Mouse (Mus musculus) kidney, adult 11 months (tissue): Measurements from ENCODE around the gene Gm12248.
"Not testable (repeated sequence)": the region's sequence is repeated elsewhere in the genome, so short reads cannot be mapped to it uniquely, and the experiment has no call there.

Source experiments
- DNase-seq: peaks from one replicate; pipeline ENCODE4 v3.0.0; 2022

Gene Gm12248

GRCm38 (mm10) chr11:58102146-58102545 is 9.2 kb upstream of the Gm12248 start:
- DNase-seq = no peak

GRCm38 (mm10) chr11:58101194-58101720 is 8.3 kb upstream of the Gm12248 start:
- DNase-seq = no peak

DNA sequence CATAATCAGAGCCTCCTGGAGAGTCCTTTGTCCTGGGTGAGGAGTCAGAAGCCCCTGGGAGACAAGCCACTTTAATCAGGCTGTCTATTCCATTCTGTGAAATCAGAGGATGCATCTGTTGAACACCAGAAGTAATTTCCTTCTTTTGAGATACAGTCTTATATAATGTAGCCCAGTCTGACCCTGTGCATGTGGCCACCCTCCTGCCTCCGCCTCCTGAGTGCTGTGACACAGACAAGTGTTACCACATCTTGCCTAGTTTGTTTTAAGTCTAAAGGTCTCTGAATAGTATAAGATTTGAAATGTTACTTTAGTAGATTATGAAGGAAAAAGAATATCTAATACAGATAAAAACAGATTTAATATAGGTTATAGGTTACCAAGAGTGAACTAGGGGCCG is 7.1 kb upstream of the Gm12248 start:
- DNase-seq = no peak

DNA sequence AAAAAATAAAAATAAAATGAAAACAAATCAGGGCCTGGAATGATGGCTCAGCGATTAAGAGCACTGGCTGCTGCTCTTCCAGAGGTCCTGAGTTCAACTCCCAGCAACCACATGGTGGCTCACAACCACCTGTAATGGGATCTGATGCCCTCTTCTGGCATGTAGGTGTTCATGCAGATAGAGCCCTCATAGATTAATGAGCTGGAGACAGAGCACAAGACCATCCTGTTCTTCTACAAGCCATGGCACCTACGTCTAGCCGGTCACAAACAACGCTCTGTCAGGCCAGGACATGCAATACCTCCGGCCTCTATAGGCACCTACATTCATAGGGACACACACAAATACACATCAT is 5.4 kb upstream of the Gm12248 start:
- not testable (repeated sequence) for DNase-seq

GRCm38 (mm10) chr11:58097621-58098365 is 4.9 kb upstream of the Gm12248 start:
- peak; percentile 32 for DNase-seq

- no peak for DNase-seq
Measured at GRCm38 (mm10) chr11:58096821-58097620, 4.1 kb upstream of the Gm12248 start.

- no peak for DNase-seq
Measured at GRCm38 (mm10) chr11:58096160-58096559, 3.2 kb upstream of the Gm12248 start.

DNA sequence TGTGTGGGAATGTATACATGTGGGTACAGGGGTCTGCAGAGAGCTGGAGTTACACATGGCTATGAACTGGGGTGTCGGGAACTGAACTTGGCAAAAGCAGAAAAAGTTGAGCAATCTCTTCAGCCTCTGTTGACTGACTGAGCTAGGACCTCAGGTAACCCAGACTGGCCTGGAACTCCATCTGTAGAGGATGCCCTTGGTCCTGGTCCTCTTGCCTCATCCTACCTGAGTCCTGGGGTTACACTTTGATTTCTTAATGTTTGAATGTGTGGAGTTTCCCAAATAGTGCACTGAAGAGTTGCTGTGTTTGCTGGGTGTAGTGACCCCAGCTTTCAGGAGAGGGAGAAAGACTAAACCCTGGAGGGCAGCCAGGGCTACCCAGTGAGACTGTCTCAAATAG is 2.6 kb upstream of the Gm12248 start:
- no peak for DNase-seq

DNA sequence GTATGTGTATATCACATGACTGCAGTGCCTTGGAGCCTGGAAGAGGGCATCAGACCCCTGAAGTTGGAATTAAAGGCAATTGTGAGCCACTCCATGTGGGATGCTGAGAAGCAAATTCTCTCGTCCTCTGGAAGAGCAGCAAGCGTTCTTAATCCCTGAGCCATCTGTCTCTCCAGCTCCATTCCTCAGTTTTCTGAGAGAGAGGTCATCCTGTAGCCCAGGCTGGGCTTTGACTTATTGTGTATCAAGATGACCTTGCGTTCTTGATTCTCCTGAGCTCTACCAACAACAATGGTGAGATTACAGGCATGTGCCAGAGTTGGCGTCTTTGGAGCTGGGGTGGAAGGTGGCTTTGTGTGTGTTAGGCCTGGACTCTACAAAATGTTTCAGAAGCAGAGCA is 1.8 kb upstream of the Gm12248 start:
- no peak for DNase-seq

GRCm38 (mm10) chr11:58092541-58092940 is 393 bp downstream of the Gm12248 start:
- no peak for DNase-seq

DNA sequence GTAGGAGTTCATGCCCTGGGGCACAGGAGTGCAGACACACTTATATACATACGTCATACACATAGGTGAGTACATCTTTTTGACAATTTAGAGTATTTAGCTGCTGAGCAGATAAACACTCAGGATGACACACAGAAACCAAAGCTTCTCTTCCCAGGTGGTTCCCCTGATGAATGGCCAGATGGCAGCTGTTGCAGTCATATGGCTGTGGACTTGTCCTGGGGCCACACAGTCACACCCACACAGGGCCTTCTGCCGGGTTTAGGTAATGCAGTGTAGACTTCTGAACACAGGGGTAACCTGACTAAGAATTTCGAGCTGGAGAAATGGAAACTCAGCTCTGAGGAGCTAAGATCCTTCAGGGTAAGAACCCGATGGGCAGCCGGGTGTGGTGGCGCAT is 11.2 kb downstream of the Gm12248 start:
- no peak for DNase-seq

DNA sequence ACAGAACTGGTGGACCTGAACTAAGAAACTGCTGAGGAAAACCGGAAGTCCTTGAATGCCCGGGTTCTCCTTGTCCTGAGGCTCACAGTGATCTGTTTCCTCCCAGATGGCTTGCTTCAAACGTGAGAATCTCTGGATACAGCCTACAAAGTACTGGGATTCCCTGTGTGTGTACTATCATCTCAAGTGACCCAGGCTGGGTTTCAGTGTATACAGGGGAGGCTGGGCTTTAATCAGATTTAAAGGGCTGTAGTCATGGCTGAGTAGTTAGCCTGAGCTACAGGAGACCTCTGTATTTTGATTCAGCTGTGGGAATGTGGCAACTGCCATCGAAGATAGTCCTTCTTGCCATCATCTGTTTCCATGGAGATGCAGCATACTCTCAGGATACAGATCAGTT is 15.7 kb downstream of the Gm12248 start:
- no peak for DNase-seq

- DNase-seq = no peak
Measured at GRCm38 (mm10) chr11:58072978-58073377, 20.0 kb downstream of the Gm12248 start.

DNA sequence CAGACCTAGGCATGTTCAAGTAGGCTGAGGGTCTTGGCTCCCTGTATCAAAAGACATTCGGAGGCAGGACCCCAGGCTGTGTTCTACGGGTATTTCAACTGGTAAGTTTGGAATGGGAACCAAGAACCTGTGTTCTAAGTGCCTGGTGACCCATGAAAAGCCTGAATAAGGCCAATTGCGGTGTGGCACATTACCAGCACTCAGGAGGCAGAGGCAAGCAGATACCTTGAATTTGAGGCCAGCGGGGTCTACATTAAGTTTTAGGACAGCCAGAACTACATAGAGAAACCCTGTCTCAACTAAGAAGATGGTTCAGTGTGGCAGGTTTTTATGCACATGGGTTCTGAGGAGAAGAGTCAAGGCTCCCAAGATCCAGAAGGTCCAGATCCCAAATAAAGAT is 27.9 kb downstream of the Gm12248 start:
- DNase-seq = no peak

DNA sequence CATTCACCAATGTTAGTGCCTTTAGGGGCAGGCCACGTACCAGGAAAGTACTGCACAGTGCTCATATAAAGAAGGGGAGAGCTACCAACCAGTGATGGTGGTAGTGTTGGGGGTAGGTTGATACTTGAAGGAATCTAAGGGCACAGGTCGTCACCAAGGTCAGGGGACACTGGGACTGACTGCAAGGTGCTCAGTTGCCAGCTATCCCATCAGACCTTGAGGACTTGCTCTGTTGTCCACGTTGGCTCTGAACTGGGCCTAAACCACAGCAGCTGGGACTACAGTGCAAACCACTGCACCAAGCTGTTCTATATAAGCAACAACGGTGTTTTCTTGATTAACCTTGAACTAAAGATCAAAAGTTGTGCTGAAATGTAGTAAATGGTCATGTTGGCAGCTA is 30.3 kb downstream of the Gm12248 start:
- DNase-seq = no peak

DNA sequence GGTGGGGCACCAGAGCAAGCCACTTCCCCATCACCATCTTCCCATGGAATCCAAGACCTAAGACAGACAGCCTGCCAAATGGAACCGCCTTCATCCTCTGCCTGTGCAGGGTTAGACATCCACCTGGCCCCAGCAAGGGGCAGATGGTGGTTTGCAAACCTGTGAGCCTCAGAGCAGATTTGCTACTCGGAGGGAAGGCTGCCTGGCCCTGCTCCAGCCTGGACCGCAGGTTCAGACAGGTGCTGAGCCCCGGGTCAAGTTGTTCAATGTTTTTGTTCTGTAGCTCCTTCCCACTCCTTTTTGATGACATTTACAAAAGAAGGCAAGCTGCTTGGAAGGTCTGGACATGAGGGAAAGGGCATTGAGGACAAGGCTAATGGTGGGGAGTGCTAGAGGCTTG is 31.7 kb downstream of the Gm12248 start:
- DNase-seq = not testable (repeated sequence)

- not testable (repeated sequence) for DNase-seq
Measured at GRCm38 (mm10) chr11:58059752-58060151, 33.2 kb downstream of the Gm12248 start.

DNA sequence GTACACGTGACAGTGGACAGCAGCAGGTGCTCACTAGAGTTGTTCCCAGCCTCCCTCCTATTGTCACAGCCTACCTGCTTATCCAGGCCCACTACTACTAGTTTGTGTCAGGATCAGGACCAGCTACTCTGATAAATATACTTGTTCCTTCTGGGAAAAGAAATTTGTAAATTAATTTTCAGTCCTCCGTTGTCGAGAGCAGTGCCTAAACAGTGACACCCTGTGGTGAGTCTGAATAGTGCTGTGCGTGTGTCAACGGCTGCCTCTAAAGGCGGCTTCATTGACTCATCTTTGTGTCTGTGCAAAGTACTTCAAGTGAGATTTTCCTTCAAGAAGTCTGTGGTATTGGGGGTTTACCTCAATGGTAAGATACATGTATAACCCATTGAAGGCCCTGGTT is 35.5 kb downstream of the Gm12248 start:
- DNase-seq = no peak

GRCm38 (mm10) chr11:58046438-58046837 is 46.5 kb downstream of the Gm12248 start:
- DNase-seq = no peak

DNA sequence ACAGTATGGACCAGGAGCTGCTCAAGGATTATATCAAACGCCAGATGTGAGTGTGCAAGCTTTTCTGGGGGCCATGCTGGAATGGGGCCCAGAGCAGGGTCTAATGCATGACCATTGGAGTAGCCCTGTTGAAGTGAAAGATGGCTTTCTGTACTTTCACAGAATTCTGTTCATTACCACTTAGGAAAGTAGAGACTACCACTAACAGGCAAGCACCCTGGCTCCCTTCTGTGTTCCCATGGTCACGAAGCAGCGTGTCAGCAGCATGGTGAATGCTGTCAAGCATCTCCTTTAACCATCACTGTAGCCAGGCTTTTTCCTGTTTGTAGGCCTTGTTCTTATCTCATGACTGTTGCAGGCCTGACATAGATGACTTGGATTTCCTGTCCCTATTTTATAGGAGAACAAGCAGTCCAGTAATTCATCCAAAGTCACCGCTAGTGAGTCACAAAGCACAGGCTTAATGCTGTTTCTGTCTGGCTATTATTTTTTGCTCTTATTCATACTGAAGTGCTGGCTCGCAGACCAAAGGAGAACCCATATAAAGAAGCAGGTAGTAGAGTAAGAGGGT is 50.0 kb downstream of the Gm12248 start:
- DNase-seq = no peak

DNA sequence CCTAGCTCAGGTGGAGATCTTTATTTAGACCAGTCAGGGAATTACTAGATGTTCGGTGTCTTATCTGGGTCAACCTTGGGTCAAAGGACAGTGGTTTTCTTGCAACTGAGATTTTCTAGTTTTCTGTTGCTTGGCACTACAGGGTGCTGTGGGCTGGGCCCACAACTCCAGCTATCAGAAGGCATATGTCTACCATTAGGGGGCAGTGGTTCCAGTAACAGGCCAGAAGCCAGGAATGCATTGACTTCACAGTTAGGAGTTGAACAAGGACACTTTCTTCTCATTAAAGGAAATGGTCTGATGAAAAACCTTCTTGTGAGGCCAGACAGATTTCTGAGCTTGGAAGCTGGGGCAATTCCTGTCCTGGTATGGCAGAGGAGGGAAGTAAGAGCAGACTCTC is 53.9 kb downstream of the Gm12248 start:
- no peak for DNase-seq

DNA sequence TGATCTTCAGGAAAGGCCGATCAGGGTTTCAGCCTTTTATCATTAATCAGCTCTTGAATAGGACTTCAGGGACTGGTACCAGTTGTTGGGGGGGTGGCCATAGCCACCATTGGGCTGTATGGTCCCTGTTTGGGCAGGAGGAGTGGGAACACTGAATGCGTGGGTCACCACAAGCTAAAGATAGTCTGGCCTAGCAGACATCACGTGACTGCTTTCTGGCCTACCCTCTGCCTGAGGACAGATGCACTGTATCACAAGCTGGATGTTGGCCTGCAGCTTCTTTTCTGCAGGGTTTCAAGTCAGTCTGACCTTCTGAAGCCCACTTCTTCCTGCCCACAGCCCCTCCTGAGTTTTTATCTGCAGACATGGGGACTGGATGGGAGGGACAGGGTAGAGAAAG is 59.3 kb downstream of the Gm12248 start:
- DNase-seq = peak; percentile 27

- DNase-seq = no peak
Measured at GRCm38 (mm10) chr11:58031176-58031575, 61.8 kb downstream of the Gm12248 start.

DNA sequence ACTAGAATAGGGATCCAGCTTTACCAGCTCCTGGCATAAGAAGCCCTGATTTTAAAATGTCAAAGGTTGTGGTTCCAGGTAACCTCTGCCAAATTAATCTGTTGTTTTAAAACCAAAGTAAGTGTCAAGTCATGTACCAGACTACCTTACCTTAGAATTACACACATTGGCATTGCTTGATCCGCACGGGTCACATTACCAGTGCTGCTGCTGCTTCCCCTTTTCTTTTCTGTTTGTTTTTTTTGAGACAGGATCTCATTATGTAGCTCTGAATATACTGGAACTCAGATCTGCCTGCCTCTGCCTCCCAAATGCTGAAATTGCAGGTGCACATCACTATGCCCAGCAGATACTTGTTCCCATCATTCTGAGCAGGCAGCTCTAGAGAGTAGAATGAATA is 63.1 kb downstream of the Gm12248 start:
- no peak for DNase-seq
